Mouse (Mus musculus): ENCODE results near the gene Epb41. TPM values are rescaled to one million over a fixed set of nuclear protein-coding genes. Genes with fewer than 3 reads are reported as not detected.

The Epb41 gene
- polyA plus RNA-seq, 1 experiment = 7.1 TPM

DNA sequence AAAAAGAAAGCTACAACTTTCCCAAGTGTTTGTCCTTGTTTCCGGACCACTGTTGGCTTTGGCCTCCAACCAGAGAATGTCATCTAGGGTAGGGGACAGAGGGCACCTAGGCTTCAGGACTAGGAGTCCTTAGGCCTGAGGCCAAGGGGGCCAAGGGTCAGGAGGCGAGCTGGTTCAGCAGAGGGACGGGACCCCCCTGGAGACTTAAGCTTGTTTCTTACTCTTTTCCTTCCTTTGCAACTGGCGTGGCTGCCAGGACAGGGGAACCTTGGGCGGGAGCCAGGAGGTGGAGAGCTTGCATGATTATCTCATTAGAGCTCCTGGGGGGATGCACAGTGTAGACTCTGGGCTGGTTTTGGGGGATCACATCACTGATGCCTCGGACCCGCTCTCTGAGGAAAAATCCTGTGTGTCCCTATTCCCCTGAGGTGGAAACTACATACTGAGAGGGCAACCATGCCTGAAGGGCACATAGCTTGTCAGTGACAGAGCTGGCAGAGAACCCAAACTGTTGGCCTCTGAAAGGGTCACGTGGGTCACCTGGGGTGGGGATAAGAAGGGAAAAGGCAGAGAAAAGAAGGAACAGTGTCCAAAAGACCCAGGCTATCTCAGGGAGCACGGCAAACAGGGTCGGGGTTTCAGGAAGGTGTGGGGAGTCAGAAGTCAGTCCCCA, 8.9 kb downstream of the Epb41 start:
- H3K4me3 ChIP-seq (ENCODE audit: insufficient read depth, poor library complexity, severe bottlenecking) = no peak overlapping the region
- no peaks in the 10 kb centered on the region for H3K79me2 ChIP-seq (ENCODE audit: control insufficient read depth, insufficient read depth)
- no peaks in the 10 kb centered on the region for H3K79me3 ChIP-seq (ENCODE audit: low read depth)
- no peaks in the 10 kb centered on the region for H3K27me3 ChIP-seq (ENCODE audit: control insufficient read depth, insufficient read depth, insufficient read length)
- TF ChIP-seq CTCF (IDR thresholded peaks at IDR 0.05; ENCODE audit: control insufficient read depth, insufficient read depth, insufficient read length) = no peak
- no peaks in the 10 kb centered on the region for H3K36me3 ChIP-seq (ENCODE audit: control insufficient read depth, insufficient read depth)
- no peak overlapping the region for H3ac ChIP-seq (ENCODE audit: control insufficient read depth, insufficient read length, low read depth)

DNA sequence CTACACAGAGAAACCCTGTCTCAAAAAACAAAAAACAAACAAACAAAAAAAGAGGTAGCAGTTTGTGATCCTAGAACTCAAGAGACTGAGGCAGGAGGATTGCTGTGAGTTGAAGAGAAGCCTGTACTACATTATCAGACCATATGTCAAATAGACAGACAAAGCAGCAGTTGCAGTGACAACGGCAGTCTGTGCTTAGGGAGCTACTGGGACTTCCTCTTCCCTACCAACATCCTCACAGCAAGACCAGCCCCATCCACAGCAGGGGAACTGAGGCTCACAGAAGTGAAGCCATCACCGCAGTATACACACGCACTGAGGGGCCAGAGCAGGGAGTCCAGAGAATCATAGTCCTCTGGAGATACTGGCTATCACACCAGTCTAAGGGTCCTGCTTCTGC, 9.5 kb downstream of the Epb41 start:
- TF ChIP-seq CTCF (IDR thresholded peaks at IDR 0.05; ENCODE audit: control insufficient read depth, insufficient read depth, insufficient read length) (no peak), MAX (IDR thresholded peaks at IDR 0.05) (no peak), USF1 (IDR thresholded peaks at IDR 0.05; ENCODE audit: low read depth) (no peak), MYOG (IDR thresholded peaks at IDR 0.05; ENCODE audit: control insufficient read depth, extremely low read depth, insufficient read length) (no peak), CEBPB (IDR thresholded peaks at IDR 0.05; ENCODE audit: low read depth) (no peak), FOSL1 (IDR thresholded peaks at IDR 0.05; ENCODE audit: insufficient read depth, low read length, poor library complexity, severe bottlenecking) (no peak), MYOD1 (IDR thresholded peaks at IDR 0.05; ENCODE audit: control insufficient read depth, insufficient read length, low read depth) (no peak)
- Histone ChIP-seq H3ac (ENCODE audit: control insufficient read depth, insufficient read length, low read depth) (no peak overlapping the region), H3K36me3 (ENCODE audit: control insufficient read depth, insufficient read depth) (no peaks in the 10 kb centered on the region)

DNA sequence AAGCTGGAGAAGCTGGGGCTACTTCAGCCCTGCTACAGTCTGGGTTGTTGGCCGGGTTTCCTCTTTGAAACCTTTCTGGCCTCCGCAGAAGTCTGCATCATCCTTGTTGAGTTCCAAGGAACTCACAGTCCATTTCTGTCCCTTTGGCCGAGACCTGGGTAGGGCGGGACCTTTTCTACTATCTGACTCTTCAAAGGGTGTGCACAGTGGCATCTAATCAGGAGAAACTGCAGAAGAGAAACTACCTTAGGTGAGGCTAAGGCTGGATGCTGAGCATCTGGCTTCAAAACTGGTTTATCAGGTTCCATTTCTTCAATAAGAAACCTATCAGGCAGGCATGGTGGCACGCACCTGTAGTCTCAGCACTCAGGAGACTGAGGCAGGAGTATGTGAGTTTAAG, 10.6 kb downstream of the Epb41 start:
- Histone ChIP-seq H3K4me3 (ENCODE audit: insufficient read depth, poor library complexity, severe bottlenecking) (no peak overlapping the region), H3ac (ENCODE audit: control insufficient read depth, insufficient read length, low read depth) (no peak overlapping the region), H3K36me3 (ENCODE audit: control insufficient read depth, insufficient read depth) (no peaks in the 10 kb centered on the region), H3K79me3 (ENCODE audit: low read depth) (no peaks in the 10 kb centered on the region), H3K79me2 (ENCODE audit: control insufficient read depth, insufficient read depth) (no peaks in the 10 kb centered on the region), H3K27me3 (ENCODE audit: control insufficient read depth, insufficient read depth, insufficient read length) (no peaks in the 10 kb centered on the region)
- TF ChIP-seq CTCF (IDR thresholded peaks at IDR 0.05; ENCODE audit: control insufficient read depth, insufficient read depth, insufficient read length) (no peak), CEBPB (IDR thresholded peaks at IDR 0.05; ENCODE audit: low read depth) (no peak), MYOG (IDR thresholded peaks at IDR 0.05; ENCODE audit: control insufficient read depth, extremely low read depth, insufficient read length) (no peak), USF1 (IDR thresholded peaks at IDR 0.05; ENCODE audit: low read depth) (no peak), MYOD1 (IDR thresholded peaks at IDR 0.05; ENCODE audit: control insufficient read depth, insufficient read length, low read depth) (no peak), FOSL1 (IDR thresholded peaks at IDR 0.05; ENCODE audit: insufficient read depth, low read length, poor library complexity, severe bottlenecking) (no peak), MAX (IDR thresholded peaks at IDR 0.05) (no peak)

More for the DNA sequence above, 9.5 kb downstream of the Epb41 start:
- H3K79me3 ChIP-seq (ENCODE audit: low read depth) = no peaks in the 10 kb centered on the region
- H3K27me3 ChIP-seq (ENCODE audit: control insufficient read depth, insufficient read depth, insufficient read length) = no peaks in the 10 kb centered on the region
- H3K4me3 ChIP-seq (ENCODE audit: insufficient read depth, poor library complexity, severe bottlenecking) = no peak overlapping the region
- no peaks in the 10 kb centered on the region for H3K79me2 ChIP-seq (ENCODE audit: control insufficient read depth, insufficient read depth)

DNA sequence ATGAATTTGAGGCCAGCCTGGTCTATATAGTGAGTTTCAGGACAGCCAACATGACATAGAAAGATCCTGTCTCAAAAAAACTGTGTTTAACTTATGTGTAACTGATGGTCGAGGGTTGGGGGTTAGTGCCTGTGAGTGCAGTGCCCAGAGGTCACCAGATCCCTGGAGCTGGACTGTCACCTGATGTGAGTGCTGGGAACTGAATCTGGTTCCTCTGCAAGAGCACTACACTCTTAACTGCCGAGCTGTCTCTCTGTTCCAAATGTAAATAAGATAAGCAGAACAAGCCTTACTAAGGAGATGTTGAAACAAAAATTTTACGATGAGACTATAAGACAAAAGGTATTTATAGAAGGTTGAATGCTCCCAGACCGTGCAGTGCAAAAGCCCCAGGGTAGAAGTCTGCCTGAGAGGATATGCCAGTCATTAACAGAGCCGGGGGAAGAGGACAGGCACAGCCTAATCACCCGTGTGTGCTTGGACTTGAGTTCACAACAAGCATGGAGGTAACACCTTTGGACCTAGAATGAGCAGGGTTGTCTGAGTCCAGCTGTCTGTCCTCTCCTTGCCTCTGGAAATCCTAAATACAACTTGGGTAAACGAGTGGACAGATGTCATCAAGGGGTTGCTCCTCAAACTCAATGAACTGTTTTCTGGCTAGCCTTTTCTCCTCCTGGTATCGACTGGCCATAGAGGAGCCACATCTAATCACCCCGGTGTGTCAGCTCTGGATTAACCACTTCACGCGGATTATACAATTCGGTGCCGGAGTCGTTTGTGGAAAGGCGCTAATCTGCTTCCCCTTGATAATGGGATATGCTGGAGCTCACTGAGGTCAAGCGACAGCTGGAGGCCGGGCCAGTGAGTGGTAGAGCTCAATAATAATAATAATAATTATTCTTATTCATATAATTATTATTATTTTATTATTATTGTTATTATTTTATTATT, 11.9 kb downstream of the Epb41 start:
- H3K79me2 ChIP-seq (ENCODE audit: control insufficient read depth, insufficient read depth) = no peaks in the 10 kb centered on the region
- H3ac ChIP-seq (ENCODE audit: control insufficient read depth, insufficient read length, low read depth) = no peak overlapping the region
- no peak overlapping the region for H3K4me3 ChIP-seq (ENCODE audit: insufficient read depth, poor library complexity, severe bottlenecking)
- H3K79me3 ChIP-seq (ENCODE audit: low read depth) = no peaks in the 10 kb centered on the region
- H3K36me3 ChIP-seq (ENCODE audit: control insufficient read depth, insufficient read depth) = no peaks in the 10 kb centered on the region
- H3K27me3 ChIP-seq (ENCODE audit: control insufficient read depth, insufficient read depth, insufficient read length) = no peaks in the 10 kb centered on the region
- TF ChIP-seq FOSL1 (IDR thresholded peaks at IDR 0.05; ENCODE audit: insufficient read depth, low read length, poor library complexity, severe bottlenecking) (no peak), MYOG (IDR thresholded peaks at IDR 0.05; ENCODE audit: control insufficient read depth, extremely low read depth, insufficient read length) (no peak), USF1 (IDR thresholded peaks at IDR 0.05; ENCODE audit: low read depth) (no peak), CEBPB (IDR thresholded peaks at IDR 0.05; ENCODE audit: low read depth) (no peak), MYOD1 (IDR thresholded peaks at IDR 0.05; ENCODE audit: control insufficient read depth, insufficient read length, low read depth) (no peak), CTCF (IDR thresholded peaks at IDR 0.05; ENCODE audit: control insufficient read depth, insufficient read depth, insufficient read length) (no peak), MAX (IDR thresholded peaks at IDR 0.05) (no peak)

DNA sequence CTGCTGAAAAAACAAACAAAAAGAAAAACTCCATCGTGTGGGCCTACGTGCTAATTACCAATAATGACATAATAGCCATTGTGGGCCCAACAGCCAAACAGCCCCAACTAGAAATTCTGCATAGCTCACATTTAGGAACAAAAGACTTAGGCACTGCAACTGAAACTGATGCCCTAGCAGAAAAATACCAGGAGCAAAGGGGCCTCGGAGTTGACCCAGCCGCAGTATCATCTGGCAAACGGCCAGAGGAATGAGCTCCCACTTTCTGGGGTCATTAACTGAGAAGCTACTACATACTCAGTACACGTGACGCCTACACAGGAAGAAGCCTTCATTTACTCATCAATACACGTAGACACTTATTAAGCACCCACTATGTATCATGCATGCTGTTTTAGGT, 12.8 kb downstream of the Epb41 start:
- no peaks in the 10 kb centered on the region for H3K79me2 ChIP-seq (ENCODE audit: control insufficient read depth, insufficient read depth)
- TF ChIP-seq MYOG (IDR thresholded peaks at IDR 0.05; ENCODE audit: control insufficient read depth, extremely low read depth, insufficient read length) (no peak), FOSL1 (IDR thresholded peaks at IDR 0.05; ENCODE audit: insufficient read depth, low read length, poor library complexity, severe bottlenecking) (no peak), MAX (IDR thresholded peaks at IDR 0.05) (no peak), MYOD1 (IDR thresholded peaks at IDR 0.05; ENCODE audit: control insufficient read depth, insufficient read length, low read depth) (no peak), USF1 (IDR thresholded peaks at IDR 0.05; ENCODE audit: low read depth) (no peak), CEBPB (IDR thresholded peaks at IDR 0.05; ENCODE audit: low read depth) (no peak), CTCF (IDR thresholded peaks at IDR 0.05; ENCODE audit: control insufficient read depth, insufficient read depth, insufficient read length) (no peak)
- H3K79me3 ChIP-seq (ENCODE audit: low read depth) = no peaks in the 10 kb centered on the region
- no peaks in the 10 kb centered on the region for H3K36me3 ChIP-seq (ENCODE audit: control insufficient read depth, insufficient read depth)
- H3K27me3 ChIP-seq (ENCODE audit: control insufficient read depth, insufficient read depth, insufficient read length) = no peaks in the 10 kb centered on the region
- H3K4me3 ChIP-seq (ENCODE audit: insufficient read depth, poor library complexity, severe bottlenecking) = no peak overlapping the region
- no peak overlapping the region for H3ac ChIP-seq (ENCODE audit: control insufficient read depth, insufficient read length, low read depth)

Data from C2C12 (cell line).